Mouse (Mus musculus) thymus, postnatal 25 days (tissue): ENCODE data around the gene Simc1.
"Not testable (repeated sequence)": the region's sequence is repeated elsewhere in the genome, so short reads cannot be mapped to it uniquely, and the experiment has no call there.

Experiments
- DNase-seq: peaks from one replicate; pipeline ENCODE4 v3.0.0; 2022

Gene Simc1

GRCm38 (mm10) chr13:54503604-54504521 is at the start of gene Simc1:
TSS of gene Simc1 (plus strand) at chr13:54503779.
- peak; percentile 75 for DNase-seq

- DNase-seq, result peak; percentile 38
These were observed 46.5 kb upstream of the Simc1 start for GRCm38 (mm10) chr13:54457062-54457461.

GRCm38 (mm10) chr13:54459282-54459681 is 44.3 kb upstream of the Simc1 start:
- no peak for DNase-seq

GRCm38 (mm10) chr13:54468098-54469011 is 35.2 kb upstream of the Simc1 start, which contains the start of gene Thoc3:
TSS of gene Thoc3 (minus strand) at chr13:54468849.
- DNase-seq, result peak; percentile 89

- DNase-seq, result no peak
These were observed 34.6 kb upstream of the Simc1 start for GRCm38 (mm10) chr13:54469012-54469354.

- no peak for DNase-seq
These were observed 31.6 kb upstream of the Simc1 start for GRCm38 (mm10) chr13:54471967-54472366.

GRCm38 (mm10) chr13:54474996-54475395 is 28.6 kb upstream of the Simc1 start:
- DNase-seq, result no peak

- no peak for DNase-seq
These were observed 27.9 kb upstream of the Simc1 start for GRCm38 (mm10) chr13:54475702-54476101.

- DNase-seq, result no peak
These were observed 24.3 kb upstream of the Simc1 start for GRCm38 (mm10) chr13:54479286-54479685.

- no peak for DNase-seq
These were observed 22.1 kb upstream of the Simc1 start for GRCm38 (mm10) chr13:54481498-54481897.

GRCm38 (mm10) chr13:54490411-54490810 is 13.2 kb upstream of the Simc1 start:
- no peak for DNase-seq

- DNase-seq, result no peak
These were observed 12.2 kb upstream of the Simc1 start for GRCm38 (mm10) chr13:54491381-54491780.

- not testable (repeated sequence) for DNase-seq
These were observed 4.0 kb upstream of the Simc1 start for GRCm38 (mm10) chr13:54499551-54499950.

GRCm38 (mm10) chr13:54501352-54501751 is 2.2 kb upstream of the Simc1 start:
- DNase-seq, result no peak

- DNase-seq, result no peak
These were observed 1.5 kb upstream of the Simc1 start for GRCm38 (mm10) chr13:54501957-54502690.

GRCm38 (mm10) chr13:54503278-54503603 is 338 bp upstream of the Simc1 start:
- no peak for DNase-seq

- DNase-seq, result peak; percentile 24
These were observed 1.2 kb downstream of the Simc1 start for GRCm38 (mm10) chr13:54504611-54505260.

- DNase-seq, result no peak
These were observed 2.3 kb downstream of the Simc1 start for GRCm38 (mm10) chr13:54505920-54506319.

GRCm38 (mm10) chr13:54520221-54520620 is 16.6 kb downstream of the Simc1 start:
- DNase-seq, result peak; percentile 41

- no peak for DNase-seq
These were observed 17.6 kb downstream of the Simc1 start for GRCm38 (mm10) chr13:54521181-54521580.

- DNase-seq, result no peak
These were observed 23.6 kb downstream of the Simc1 start for GRCm38 (mm10) chr13:54527140-54527539.

GRCm38 (mm10) chr13:54532134-54532533 is 28.6 kb downstream of the Simc1 start:
- no peak for DNase-seq
